Mouse (Mus musculus): Measurements from ENCODE around the gene Zfp978.

DNA sequence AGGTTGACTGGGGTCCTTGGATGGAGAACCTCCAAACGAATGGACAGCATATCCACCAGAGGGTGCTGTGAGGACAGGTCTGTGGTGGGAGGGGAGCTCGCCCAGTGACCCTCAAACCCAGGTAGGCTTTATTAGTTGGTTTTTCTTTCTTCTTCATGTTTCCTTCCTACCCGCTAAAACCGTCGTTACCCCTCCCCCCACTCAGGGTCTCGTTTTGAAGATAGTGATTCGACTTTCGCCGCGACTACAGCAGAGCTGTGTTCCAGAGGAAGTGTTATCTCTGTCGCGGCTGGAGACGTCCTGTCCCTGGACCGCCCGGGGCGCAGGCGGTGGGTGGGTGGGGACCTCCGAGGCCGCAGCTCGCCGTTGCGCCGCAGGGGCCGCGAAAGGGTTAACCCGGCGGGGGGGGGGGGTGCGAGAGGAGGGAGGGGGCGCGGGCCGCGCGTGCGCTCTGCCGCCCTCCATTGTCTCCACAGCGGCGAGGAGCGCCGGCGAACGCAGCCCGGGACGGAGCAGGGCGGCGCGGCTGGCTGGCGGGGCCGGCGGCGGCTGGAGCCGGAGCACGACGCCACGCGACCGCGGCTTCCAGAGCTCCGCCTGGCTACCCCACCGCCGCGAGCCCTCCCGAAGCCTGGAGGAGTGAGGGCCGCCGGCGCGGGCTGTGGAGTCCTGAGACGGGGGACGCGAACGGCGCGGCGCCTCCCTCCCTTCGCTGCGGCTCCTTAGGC, 45.8 kb downstream of the Zfp978 start:
- TF ChIP-seq POLR2A (IDR thresholded peaks at IDR 0.05; ENCODE audit: control insufficient read depth in 1 of 2, insufficient read depth in 1 of 2, low read depth in 1 of 2, low read length in 2 of 2, poor library complexity in 1 of 2) = no peak
- no peak for TF ChIP-seq CTCF (IDR thresholded peaks at IDR 0.05 in 2 of 3, conservative IDR thresholded peaks at IDR 0.05 in 1 of 3; ENCODE audit: control insufficient read depth in 1 of 3, insufficient read depth in 1 of 3, low read depth in 2 of 3, low read length in 3 of 3, poor library complexity in 1 of 3, severe bottlenecking in 1 of 3)
- TF ChIP-seq USF1 (IDR thresholded peaks at IDR 0.05; ENCODE audit: low read depth, low read length) = no peak
- TF ChIP-seq EP300 (IDR thresholded peaks at IDR 0.05; ENCODE audit: low read depth in 1 of 2, low read length in 2 of 2) = no peak
